Mouse (Mus musculus) fibroblast of lung, adult 2 months (primary cell): ENCODE data around the gene Impg1.

ENCODE experiments used
- DNase-seq: peaks from one replicate; pipeline ENCODE4 v3.0.0-alpha.2; 2011; ENCODE audit warnings: low read depth

Gene Impg1

GRCm38 (mm10) chr9:80282426-80282825 is 182.9 kb downstream of the Impg1 start:
- no peak for DNase-seq

GRCm38 (mm10) chr9:80280724-80281123 is 184.6 kb downstream of the Impg1 start:
- DNase-seq, result no peak

GRCm38 (mm10) chr9:80277770-80278169 is 187.5 kb downstream of the Impg1 start:
- no peak for DNase-seq

GRCm38 (mm10) chr9:80277157-80277556 is 188.1 kb downstream of the Impg1 start:
- DNase-seq, result no peak

DNA sequence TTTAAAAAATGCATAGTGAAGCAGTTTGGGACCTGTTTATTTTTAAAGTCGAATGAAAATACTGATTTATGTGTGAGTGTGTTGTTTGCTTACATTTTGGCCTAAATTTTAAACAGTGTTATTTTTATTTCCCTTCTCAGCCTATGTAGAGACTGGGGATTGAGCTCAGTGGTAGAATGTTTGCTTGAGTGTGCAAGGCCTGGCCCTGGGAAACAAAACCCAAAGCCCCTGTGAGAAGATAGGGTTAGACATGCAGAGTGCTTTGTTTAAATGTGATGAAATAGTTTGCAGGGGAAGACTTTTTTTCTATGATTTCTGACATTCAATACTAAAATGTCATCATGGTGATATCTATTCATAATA is 189.5 kb downstream of the Impg1 start:
- DNase-seq, result no peak

DNA sequence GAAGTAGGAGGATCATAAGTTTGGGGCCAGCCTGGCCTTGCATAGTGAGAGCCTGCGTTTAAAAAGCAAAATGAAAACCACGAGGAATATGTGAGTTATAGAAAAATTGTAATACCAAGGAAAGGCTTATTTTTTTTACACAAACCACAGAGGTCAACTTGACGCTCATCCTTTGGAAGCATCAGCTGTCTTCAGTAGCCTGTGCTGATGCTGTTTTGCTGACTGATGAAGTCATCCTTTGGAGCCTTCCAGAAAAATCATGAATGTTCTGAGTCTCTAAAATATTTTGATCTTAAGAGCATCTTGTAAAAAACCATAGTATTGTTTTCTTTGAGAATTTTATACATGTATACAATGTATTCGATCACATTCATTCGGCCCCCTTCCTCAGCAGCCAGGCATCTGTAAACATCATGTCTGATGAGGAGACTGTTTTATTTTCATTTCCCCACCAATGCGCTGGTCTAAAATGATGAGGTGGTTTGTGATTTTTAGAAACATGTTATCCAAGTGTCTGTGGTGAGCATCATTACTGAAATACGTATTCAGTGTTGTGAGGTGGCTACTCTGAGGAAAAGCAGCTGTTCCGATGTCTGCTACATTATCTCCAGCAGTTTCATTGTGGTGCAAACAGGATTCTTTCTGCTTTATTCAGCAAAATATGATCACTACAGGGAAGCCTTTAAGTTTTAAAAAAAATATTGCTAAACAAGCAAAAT is 190.1 kb downstream of the Impg1 start:
- no peak for DNase-seq

GRCm38 (mm10) chr9:80272951-80273350 is 192.3 kb downstream of the Impg1 start:
- DNase-seq, result no peak

- DNase-seq, result no peak
Observed at GRCm38 (mm10) chr9:80269596-80269995, 195.7 kb downstream of the Impg1 start.

DNA sequence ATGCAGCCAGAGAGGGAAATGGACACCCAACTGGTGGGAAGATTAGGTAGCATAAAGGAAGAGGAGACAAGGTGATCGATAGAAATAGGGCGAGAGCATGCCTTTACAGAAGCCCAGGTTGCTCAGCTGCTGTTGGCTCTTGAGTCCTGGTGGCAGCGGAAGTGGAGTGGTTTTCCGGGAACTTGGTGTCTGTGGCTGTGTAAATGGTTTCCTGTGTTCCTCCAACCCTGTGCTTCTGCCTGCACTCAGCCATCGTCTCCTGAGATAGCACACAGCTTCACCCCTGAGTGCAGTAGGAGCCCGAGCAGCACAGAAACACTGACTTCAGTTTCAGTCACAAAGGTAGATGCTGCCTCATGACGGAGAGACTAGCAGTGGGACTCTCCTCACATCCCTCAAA is 198.8 kb downstream of the Impg1 start:
- no peak for DNase-seq

DNA sequence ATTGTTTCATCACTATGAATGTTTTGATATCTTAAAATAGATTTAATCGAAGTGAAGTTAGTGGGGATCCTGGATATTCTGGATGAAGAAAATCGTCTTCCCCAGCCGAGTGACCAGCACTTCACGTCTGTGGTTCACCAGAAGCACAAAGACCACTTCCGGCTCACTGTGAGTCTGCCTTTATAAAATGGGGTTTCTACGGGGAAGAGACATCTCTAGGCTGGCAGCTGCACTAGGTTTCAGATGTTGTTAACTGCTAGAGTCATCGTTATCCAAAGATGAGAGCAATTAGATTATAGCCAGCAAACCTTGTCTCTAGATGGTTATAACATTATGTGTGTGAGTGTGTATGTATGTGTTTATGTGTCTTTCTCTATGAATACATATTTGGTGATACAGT is 199.2 kb downstream of the Impg1 start:
- DNase-seq, result no peak
